7 mouse cellular contexts compared by ENCODE assay signal in genomic region chr14:124674536-124675141, GRCm38 (mm10). TPM values are rescaled to one million over a fixed set of nuclear protein-coding genes. Genes with fewer than 3 reads are reported as not detected.
DNase-seq lines count a peak whose midpoint lies in the region; ATAC-seq and TF ChIP-seq lines count a peak whose summit lies in the region.

No protein-coding gene starts in this region.

- H3K4me3 ChIP-seq in embryonic facial prominence, embryonic 13.5 days: peak overlapping the region; percentile 40
- H3K4me3 ChIP-seq in limb, embryonic 11.5 days (ENCODE audit: low read depth, low read length): peak overlapping the region; percentile 30
- peak overlapping the region; percentile 42 for H3K4me3 ChIP-seq in stomach, postnatal 0 days (ENCODE audit: low read depth, low read length)

- H3K4me2 ChIP-seq in embryonic facial prominence, embryonic 13.5 days: peak overlapping the region; percentile 73
- peak overlapping the region; percentile 69 for H3K4me2 ChIP-seq in limb, embryonic 11.5 days (ENCODE audit: low read depth, severe bottlenecking)
- H3K4me2 ChIP-seq in stomach, postnatal 0 days (replicated peaks; ENCODE audit: low read depth): peak overlapping the region; percentile 70

- TF ChIP-seq EP300 in stomach, postnatal 0 days (optimal IDR thresholded peaks at IDR 0.05): no peak

- 34% methylated on average over 8 of the region's 8 CpGs for WGBS in embryonic facial prominence, embryonic 13.5 days
- 43% methylated on average over 8 of the region's 8 CpGs for WGBS in limb, embryonic 11.5 days
- 46% methylated on average over 8 of the region's 8 CpGs for WGBS in stomach, postnatal 0 days

- DNase-seq in retina, postnatal 1 day: peak; percentile 9
- DNase-seq in retina, embryonic 14.5 days (ENCODE audit: low spot score): no peak
- DNase-seq in limb, embryonic 11.5 days (ENCODE audit: low spot score): no peak
- no peak for DNase-seq in stomach, postnatal 0 days (ENCODE audit: low spot score)
- no peak for DNase-seq in ovary, adult 18-20 months (ENCODE audit: low spot score)
- DNase-seq in urinary bladder, postnatal 14 days (ENCODE audit: low spot score): no peak

- no peaks in the 10 kb centered on the region for H3K9me3 ChIP-seq in embryonic facial prominence, embryonic 13.5 days
- no peaks in the 10 kb centered on the region for H3K9me3 ChIP-seq in limb, embryonic 11.5 days (ENCODE audit: control insufficient read depth, low read length)
- no peaks in the 10 kb centered on the region for H3K9me3 ChIP-seq in stomach, postnatal 0 days (ENCODE audit: control insufficient read depth, low read length)

- peaks cover 26% of the 10 kb centered on the region; the same call in 1 of the 2 replicates for H3K4me1 ChIP-seq in embryonic facial prominence, embryonic 13.5 days
- peaks cover 6% of the 10 kb centered on the region; the same call in 1 of the 2 replicates for H3K4me1 ChIP-seq in limb, embryonic 11.5 days (ENCODE audit: control insufficient read depth, insufficient read depth, low read length)
- no peaks in the 10 kb centered on the region for H3K4me1 ChIP-seq in stomach, postnatal 0 days (replicated peaks; ENCODE audit: control insufficient read depth, insufficient read depth)

- peaks cover 33% of the 10 kb centered on the region for H3K27me3 ChIP-seq in embryonic facial prominence, embryonic 13.5 days
- peaks cover 12% of the 10 kb centered on the region for H3K27me3 ChIP-seq in limb, embryonic 11.5 days (ENCODE audit: control insufficient read depth, insufficient read depth, low read length)
- H3K27me3 ChIP-seq in stomach, postnatal 0 days (ENCODE audit: control insufficient read depth, insufficient read depth, low read length): no peaks in the 10 kb centered on the region

- no peaks in the 10 kb centered on the region for H3K36me3 ChIP-seq in embryonic facial prominence, embryonic 13.5 days
- no peaks in the 10 kb centered on the region for H3K36me3 ChIP-seq in limb, embryonic 11.5 days (ENCODE audit: control insufficient read depth, insufficient read depth, low read length)
- no peaks in the 10 kb centered on the region for H3K36me3 ChIP-seq in stomach, postnatal 0 days (ENCODE audit: control insufficient read depth, insufficient read depth, low read length)

- peak; percentile 54; the same call in 1 of the 2 replicates for ATAC-seq in embryonic facial prominence, embryonic 13.5 days (ENCODE audit: insufficient number of reproducible peaks, insufficient read depth, low FRiP score, low TSS enrichment, low read depth)
- peak; percentile 25; the same call in 1 of the 2 replicates for ATAC-seq in limb, embryonic 11.5 days (ENCODE audit: insufficient number of reproducible peaks, low FRiP score, low TSS enrichment, low read depth)
- peak; percentile 14; the same call in 1 of the 2 replicates for ATAC-seq in stomach, postnatal 0 days (ENCODE audit: low FRiP score, low TSS enrichment)

- no peak for TF ChIP-seq CTCF in stomach, postnatal 0 days (IDR thresholded peaks at IDR 0.05; ENCODE audit: low read depth)

- peak overlapping the region; percentile 54; the same call in 1 of the 2 replicates for H3K9ac ChIP-seq in embryonic facial prominence, embryonic 13.5 days
- H3K9ac ChIP-seq in limb, embryonic 11.5 days (ENCODE audit: low read length): no peak overlapping the region
- no peak overlapping the region for H3K9ac ChIP-seq in stomach, postnatal 0 days (ENCODE audit: low read length)

- no peak overlapping the region for H3K27ac ChIP-seq in embryonic facial prominence, embryonic 13.5 days
- no peak overlapping the region for H3K27ac ChIP-seq in limb, embryonic 11.5 days (replicated peaks; ENCODE audit: low read depth, low read length)
- no peak overlapping the region for H3K27ac ChIP-seq in stomach, postnatal 0 days (replicated peaks)

RNA-seq across cellular contexts. Expression of gene Fgf14, which starts 2.3 kb away (rescaled TPM):
- polyA plus RNA-seq in embryonic facial prominence, embryonic 13.5 days (2015; fragmentation: Nextera tagmentation; extraction: Ambion mirVana): 1.1 and 1.2 TPM in 2 replicates
- polyA plus RNA-seq in limb, embryonic 11.5 days (2014; fragmentation: Nextera tagmentation; extraction: Ambion mirVana): 0.18 TPM in 1 of 2 replicates, not detected in the other
- polyA plus RNA-seq in stomach, postnatal 0 days (2015; fragmentation: Nextera tagmentation; extraction: Ambion mirVana): 1.3 TPM in 2 replicates
